Mouse (Mus musculus) CH12.LX (cell line): ENCODE measurements around the gene D630045J12Rik.

Experiments
- CTCF ChIP-seq, 2 experiments: IDR thresholded peaks in 1 of 2; conservative IDR thresholded peaks in 1 of 2; 2 replicates each; pipeline ENCODE4 v1.5.1; 2011 to 2012; ENCODE audit warnings: low read depth in 2 of 2, low read length in 2 of 2, improper control_type of control experiment in 1 of 2, inconsistent platforms in 1 of 2, mild to moderate bottlenecking in 1 of 2, moderate library complexity in 1 of 2
- EP300 ChIP-seq: IDR thresholded peaks from 2 replicates; pipeline ENCODE4 v1.6.1; 2011; ENCODE audit warnings: low read length, improper control_type of control experiment
- GABPA ChIP-seq: IDR thresholded peaks from 2 replicates; pipeline ENCODE4 v1.6.1; 2012; ENCODE audit warnings: low read depth, low read length, improper control_type of control experiment, inconsistent platforms; ENCODE audit not compliant: insufficient replicate concordance
- POLR2A ChIP-seq: IDR thresholded peaks from 2 replicates; pipeline ENCODE4 v1.6.1; 2011; ENCODE audit warnings: low read depth, mild to moderate bottlenecking, improper control_type of control experiment, low read length
- USF2 ChIP-seq: conservative IDR thresholded peaks from 2 replicates; pipeline ENCODE4 v1.6.1; 2011; ENCODE audit warnings: low read depth, low read length, improper control_type of control experiment
- ZMIZ1 ChIP-seq: IDR thresholded peaks from 2 replicates; pipeline ENCODE4 v1.6.1; 2012; ENCODE audit warnings: low read depth, mild to moderate bottlenecking, inconsistent platforms, low read length, improper control_type of control experiment

GRCm38 (mm10) chr6:38231994-38232393 lies 21.8 kb downstream of the D630045J12Rik start:
- TF ChIP-seq EP300, result no peak
- TF ChIP-seq POLR2A, result no peak
- TF ChIP-seq GABPA, result no peak
- TF ChIP-seq CTCF (conservative IDR thresholded peaks at IDR 0.05 in 1 of 2, IDR thresholded peaks at IDR 0.05 in 1 of 2; ENCODE audit: low read depth in 2 of 2, low read length in 2 of 2), result no peak
- no peak for TF ChIP-seq ZMIZ1
- no peak for TF ChIP-seq USF2
